Mouse (Mus musculus): Measurements from ENCODE around the gene Hspa12a.

- TF ChIP-seq CTCF (IDR thresholded peaks at IDR 0.05; ENCODE audit: low read depth) (no peak), EP300 (IDR thresholded peaks at IDR 0.05; ENCODE audit: low read depth) (no peak)
Observed at GRCm38 (mm10) chr19:58968731-58969506, 25.5 kb upstream of the Hspa12a start.
